Mouse (Mus musculus) forebrain, embryonic 16.5 days (tissue): ENCODE measurements around the gene Ext2. TPM values are rescaled to one million over a fixed set of nuclear protein-coding genes. Genes with fewer than 3 reads are reported as not detected.

Source experiments
- ATAC-seq: fragments of 200-750 bp; cut with Nextera tagmentation; 2 replicates; pipeline ENCODE4 v1.8.0; 2017; ENCODE audit warnings: mild to moderate bottlenecking, moderate library complexity
- H3K27ac ChIP-seq: fragments of 300-500 bp; sonication (generic); 2 replicates; pipeline ENCODE4 v1.5.1; 2014; ENCODE audit warnings: low read length, control low read depth
- H3K27me3 ChIP-seq: fragments of 300-500 bp; sonication (generic); replicated peaks from 2 replicates; pipeline ENCODE4 v1.6.1; 2014; ENCODE audit warnings: low read length; ENCODE audit not compliant: control insufficient read depth, insufficient read depth
- H3K36me3 ChIP-seq: fragments of 300-500 bp; sonication (generic); 2 replicates; pipeline ENCODE4 v1.6.1; 2014; ENCODE audit not compliant: control insufficient read depth, insufficient read depth
- H3K4me1 ChIP-seq: fragments of 300-500 bp; sonication (generic); replicated peaks from 2 replicates; pipeline ENCODE4 v1.6.1; 2014; ENCODE audit warnings: low read length; ENCODE audit not compliant: control insufficient read depth, insufficient read depth
- H3K4me2 ChIP-seq: fragments of 300-500 bp; sonication (generic); 2 replicates; pipeline ENCODE4 v1.6.1; 2014; ENCODE audit warnings: mild to moderate bottlenecking, low read length, control low read depth
- H3K4me3 ChIP-seq: fragments of 300-500 bp; sonication (generic); replicated peaks from 2 replicates; pipeline ENCODE4 v1.5.1; 2014; ENCODE audit warnings: mild to moderate bottlenecking, low read length, control low read depth
- H3K9ac ChIP-seq: fragments of 300-500 bp; sonication (generic); replicated peaks from 2 replicates; pipeline ENCODE4 v1.6.1; 2014; ENCODE audit warnings: low read depth, low read length, control low read depth
- H3K9me3 ChIP-seq: fragments of 300-500 bp; sonication (generic); 2 replicates; pipeline ENCODE4 v1.6.1; 2016; ENCODE audit warnings: low read length; ENCODE audit not compliant: control insufficient read depth
- WGBS: fragments of 180-500 bp; shearing (Covaris S2); extraction: QIAGEN DNeasy Blood & Tissue Kit; methylation state at CpG from one replicate; pipeline ENCODE4 v1.1.7; 2014; 5-methylcytosine and 5-hydroxymethylcytosine counted together
- polyA plus RNA-seq: library from polyadenylated mRNA; unstranded; fragments of >200 nt; fragmentation: Nextera tagmentation; extraction: Ambion mirVana; gene quantifications from 2 replicates; pipeline ENCODE4 v1.2.1, GENCODE M21; 2015

Ext2 gene
- polyA plus RNA-seq, 1 experiment from 2014 or later, result 69.7 TPM

GRCm38 (mm10) chr2:93811812-93812211, 10.6 kb downstream of the Ext2 start:
- Histone ChIP-seq H3K27ac (no peak overlapping the region), H3K4me2 (no peak overlapping the region), H3K36me3 (peaks cover 11% of the 10 kb centered on the region), H3K27me3 (no peaks in the 10 kb centered on the region), H3K9ac (no peak overlapping the region), H3K4me1 (no peaks in the 10 kb centered on the region), H3K4me3 (no peak overlapping the region), H3K9me3 (no peaks in the 10 kb centered on the region)
- 27% methylated on average over 4 of the region's 4 CpGs for WGBS
- no peak for ATAC-seq

- H3K27ac ChIP-seq, result no peak overlapping the region
- ATAC-seq, result no peak
- H3K4me2 ChIP-seq, result no peak overlapping the region
- no peaks in the 10 kb centered on the region for H3K27me3 ChIP-seq
- WGBS, result 7% methylated on average over 2 of the region's 2 CpGs
- no peak overlapping the region for H3K9ac ChIP-seq
- no peaks in the 10 kb centered on the region for H3K9me3 ChIP-seq
- H3K4me3 ChIP-seq, result no peak overlapping the region
- H3K4me1 ChIP-seq, result no peaks in the 10 kb centered on the region
- H3K36me3 ChIP-seq, result peaks cover 23% of the 10 kb centered on the region
Measured at GRCm38 (mm10) chr2:93809931-93810330, 12.4 kb downstream of the Ext2 start.

GRCm38 (mm10) chr2:93808071-93808470, 14.3 kb downstream of the Ext2 start:
- Histone ChIP-seq H3K4me2 (no peak overlapping the region), H3K27me3 (no peaks in the 10 kb centered on the region), H3K4me3 (no peak overlapping the region), H3K4me1 (no peaks in the 10 kb centered on the region), H3K27ac (no peak overlapping the region), H3K9me3 (no peaks in the 10 kb centered on the region), H3K9ac (no peak overlapping the region), H3K36me3 (peaks cover 24% of the 10 kb centered on the region)
- no peak for ATAC-seq
- 92% methylated on average over 5 of the region's 5 CpGs for WGBS

GRCm38 (mm10) chr2:93807440-93807839, 14.9 kb downstream of the Ext2 start:
- Histone ChIP-seq H3K27ac (no peak overlapping the region), H3K9me3 (no peaks in the 10 kb centered on the region), H3K4me3 (no peak overlapping the region), H3K4me1 (no peaks in the 10 kb centered on the region), H3K4me2 (no peak overlapping the region), H3K36me3 (peaks cover 24% of the 10 kb centered on the region), H3K27me3 (no peaks in the 10 kb centered on the region), H3K9ac (no peak overlapping the region)
- whole genome bisulfite sequencing, result 70% methylated on average over 8 of the region's 8 CpGs
- no peak for ATAC-seq

GRCm38 (mm10) chr2:93806487-93807201, 15.7 kb downstream of the Ext2 start:
- H3K4me1 ChIP-seq, result no peaks in the 10 kb centered on the region
- no peak for ATAC-seq
- H3K27ac ChIP-seq, result no peak overlapping the region
- H3K36me3 ChIP-seq, result peaks cover 24% of the 10 kb centered on the region
- H3K27me3 ChIP-seq, result no peaks in the 10 kb centered on the region
- WGBS, result 94% methylated on average over 6 of the region's 6 CpGs
- H3K9ac ChIP-seq, result no peak overlapping the region
- no peaks in the 10 kb centered on the region for H3K9me3 ChIP-seq
- no peak overlapping the region for H3K4me3 ChIP-seq
- no peak overlapping the region for H3K4me2 ChIP-seq

GRCm38 (mm10) chr2:93805523-93805922, 16.8 kb downstream of the Ext2 start:
- Histone ChIP-seq H3K4me2 (no peak overlapping the region), H3K4me3 (no peak overlapping the region), H3K27ac (no peak overlapping the region), H3K27me3 (no peaks in the 10 kb centered on the region), H3K9me3 (no peaks in the 10 kb centered on the region), H3K4me1 (no peaks in the 10 kb centered on the region), H3K9ac (no peak overlapping the region), H3K36me3 (peaks cover 24% of the 10 kb centered on the region)
- ATAC-seq, result no peak
- WGBS, result 82% methylated on average over 4 of the region's 4 CpGs

- H3K36me3 ChIP-seq, result peaks cover 23% of the 10 kb centered on the region
- no peak for ATAC-seq
- 85% methylated on average over 5 of the region's 5 CpGs for WGBS
Measured at GRCm38 (mm10) chr2:93805066-93805465, 17.3 kb downstream of the Ext2 start.

GRCm38 (mm10) chr2:93802947-93803346, 19.4 kb downstream of the Ext2 start:
- WGBS, result 93% methylated on average over 2 of the region's 2 CpGs
- H3K4me2 ChIP-seq, result no peak overlapping the region
- no peak overlapping the region for H3K9ac ChIP-seq
- H3K4me3 ChIP-seq, result no peak overlapping the region
- no peaks in the 10 kb centered on the region for H3K9me3 ChIP-seq
- H3K27me3 ChIP-seq, result no peaks in the 10 kb centered on the region
- ATAC-seq, result no peak
- H3K4me1 ChIP-seq, result no peaks in the 10 kb centered on the region
- no peak overlapping the region for H3K27ac ChIP-seq
- H3K36me3 ChIP-seq, result peaks cover 16% of the 10 kb centered on the region

More at GRCm38 (mm10) chr2:93805066-93805465, 17.3 kb downstream of the Ext2 start:
- no peak overlapping the region for H3K27ac ChIP-seq
- H3K9me3 ChIP-seq, result no peaks in the 10 kb centered on the region
- H3K27me3 ChIP-seq, result no peaks in the 10 kb centered on the region
- no peak overlapping the region for H3K4me3 ChIP-seq
- no peak overlapping the region for H3K9ac ChIP-seq
- no peaks in the 10 kb centered on the region for H3K4me1 ChIP-seq
- no peak overlapping the region for H3K4me2 ChIP-seq

GRCm38 (mm10) chr2:93801097-93801496, 21.3 kb downstream of the Ext2 start:
- Histone ChIP-seq H3K4me1 (no peaks in the 10 kb centered on the region), H3K4me3 (no peak overlapping the region), H3K27ac (no peak overlapping the region), H3K4me2 (no peak overlapping the region), H3K36me3 (peaks cover 20% of the 10 kb centered on the region), H3K9me3 (no peaks in the 10 kb centered on the region), H3K9ac (no peak overlapping the region), H3K27me3 (no peaks in the 10 kb centered on the region)
- 66% methylated on average over 7 of the region's 7 CpGs for WGBS
- no peak for ATAC-seq
